Mouse (Mus musculus): ENCODE measurements around the gene Ogfr. TPM values are rescaled to one million over a fixed set of nuclear protein-coding genes. Genes with fewer than 3 reads are reported as not detected.
A peak's percentile ranks its signal among the peaks of the same experiment; 100 is the strongest.

Gene Ogfr
- polyA plus RNA-seq, 1 experiment from 2014 or later: 104 TPM

GRCm38 (mm10) chr2:180611882-180612281, 22.8 kb downstream of the Ogfr start:
- WGBS: 71% methylated on average over 2 of the region's 2 CpGs

GRCm38 (mm10) chr2:180641576-180642554, 52.8 kb downstream of the Ogfr start:
- Histone ChIP-seq H3K9me3 (peaks cover 17% of the 10 kb centered on the region), H3K36me3 (replicated peaks) (no peaks in the 10 kb centered on the region)

More at GRCm38 (mm10) chr2:180611882-180612281, 22.8 kb downstream of the Ogfr start:
- no peak for DNase-seq (ENCODE audit: low spot score)
- Histone ChIP-seq H3K9me3 (no peaks in the 10 kb centered on the region), H3K4me1 (no peaks in the 10 kb centered on the region), H3K4me3 (no peak overlapping the region), H3K36me3 (replicated peaks) (no peaks in the 10 kb centered on the region), H3K27me3 (replicated peaks; ENCODE audit: low read depth, poor library complexity, severe bottlenecking) (no peaks in the 10 kb centered on the region), H3K27ac (replicated peaks) (no peak overlapping the region)

GRCm38 (mm10) chr2:180642555-180643260, 53.7 kb downstream of the Ogfr start, which contains the start of gene Tcfl5:
Gene Tcfl5 (minus strand): TSS chr2:180642708.
- DNase-seq (ENCODE audit: low spot score): peak; percentile 47
- Histone ChIP-seq H3K27me3 (replicated peaks; ENCODE audit: low read depth, poor library complexity, severe bottlenecking) (peaks cover 46% of the 10 kb centered on the region), H3K27ac (replicated peaks) (no peak within 1 kb of the TSS), H3K4me1 (peaks cover 8% of the 10 kb centered on the region; the same call in 1 of the 2 replicates), H3K36me3 (replicated peaks) (no peaks in the 10 kb centered on the region), H3K9me3 (peaks cover 17% of the 10 kb centered on the region), H3K4me3 (peak within 1 kb of the TSS; percentile 51)
- 5% methylated on average over 54 of the region's 56 CpGs for WGBS

More at GRCm38 (mm10) chr2:180641576-180642554, 52.8 kb downstream of the Ogfr start:
- H3K27ac ChIP-seq (replicated peaks): no peak overlapping the region
- peaks cover 8% of the 10 kb centered on the region; the same call in 1 of the 2 replicates for H3K4me1 ChIP-seq
- peak; percentile 37 for DNase-seq (ENCODE audit: low spot score)
- WGBS: 4% methylated on average over 112 of the region's 112 CpGs
- peaks cover 46% of the 10 kb centered on the region for H3K27me3 ChIP-seq (replicated peaks; ENCODE audit: low read depth, poor library complexity, severe bottlenecking)
- H3K4me3 ChIP-seq: peak overlapping the region; percentile 51

- DNase-seq (ENCODE audit: low spot score): no peak
- H3K27ac ChIP-seq (replicated peaks): no peak overlapping the region
- H3K4me3 ChIP-seq: no peak overlapping the region
- H3K4me1 ChIP-seq: peaks cover 8% of the 10 kb centered on the region; the same call in 1 of the 2 replicates
- no peaks in the 10 kb centered on the region for H3K36me3 ChIP-seq (replicated peaks)
- peaks cover 17% of the 10 kb centered on the region for H3K9me3 ChIP-seq
- peaks cover 46% of the 10 kb centered on the region for H3K27me3 ChIP-seq (replicated peaks; ENCODE audit: low read depth, poor library complexity, severe bottlenecking)
Observed at GRCm38 (mm10) chr2:180643626-180644025, 54.6 kb downstream of the Ogfr start.

Other genes with a start within 250 kb of the Ogfr start
- gene Slco4a1, start 133.0 kb upstream of the Ogfr start, polyA plus RNA-seq (2016; fragmentation: Nextera tagmentation; extraction: Ambion mirVana): 3.3 and 4.1 TPM in 2 replicates
- 0.16 and 0.35 TPM in 2 replicates for gene Ntsr1, start 89.3 kb upstream of the Ogfr start, polyA plus RNA-seq (2016; fragmentation: Nextera tagmentation; extraction: Ambion mirVana)
- gene Mrgbp, start 7.9 kb upstream of the Ogfr start, polyA plus RNA-seq (2016; fragmentation: Nextera tagmentation; extraction: Ambion mirVana): 34.6 and 35.1 TPM in 2 replicates
- gene Col9a3, start 8.5 kb downstream of the Ogfr start, polyA plus RNA-seq (2016; fragmentation: Nextera tagmentation; extraction: Ambion mirVana): 12.2 and 12.3 TPM in 2 replicates
- 0.11 and 0.18 TPM in 2 replicates for gene Tcfl5, start 53.5 kb downstream of the Ogfr start, polyA plus RNA-seq (2016; fragmentation: Nextera tagmentation; extraction: Ambion mirVana)
- gene Dido1, start 120.8 kb downstream of the Ogfr start, polyA plus RNA-seq (2016; fragmentation: Nextera tagmentation; extraction: Ambion mirVana): 33.1 and 34.3 TPM in 2 replicates
- 46.7 and 51.7 TPM in 2 replicates for gene Gid8, start 120.9 kb downstream of the Ogfr start, polyA plus RNA-seq (2016; fragmentation: Nextera tagmentation; extraction: Ambion mirVana)
- 0.38 and 0.66 TPM in 2 replicates for gene Slc17a9, start 136.0 kb downstream of the Ogfr start, polyA plus RNA-seq (2016; fragmentation: Nextera tagmentation; extraction: Ambion mirVana)
- 1.2 and 1.9 TPM in 2 replicates for gene Bhlhe23, start 187.7 kb downstream of the Ogfr start, polyA plus RNA-seq (2016; fragmentation: Nextera tagmentation; extraction: Ambion mirVana)

Data from embryonic facial prominence, embryonic 10.5 days (tissue).